20 mouse cellular contexts compared by ENCODE assay signal in genomic region chr12:67618252-67618651, GRCm38 (mm10).
DNase-seq lines count a peak whose midpoint lies in the region; ATAC-seq lines count a peak whose summit lies in the region.
"Had no signal": no experiment of that assay in that cellular context is flagged by ENCODE, and none has a peak within 500 bp of the region (broad histone marks: within the 10 kb centered on the region; RNA-seq: fewer than 3 reads in every experiment).

No protein-coding gene starts in this region.

- H3K4me1 ChIP-seq in neural tube, embryonic 11.5 days (ENCODE audit: control insufficient read depth, insufficient read depth, low read length): no peaks in the 10 kb centered on the region
- no peaks in the 10 kb centered on the region for H3K4me1 ChIP-seq in neural tube, embryonic 15.5 days
- no peaks in the 10 kb centered on the region for H3K4me1 ChIP-seq in hindbrain, embryonic 14.5 days (replicated peaks; ENCODE audit: control insufficient read depth, insufficient read depth, low read length)
- H3K4me1 ChIP-seq: heart, embryonic 15.5 days; limb, embryonic 12.5 days; liver, embryonic 15.5 days; stomach, embryonic 15.5 days had no signal

- no peaks in the 10 kb centered on the region for H3K36me3 ChIP-seq in neural tube, embryonic 11.5 days (ENCODE audit: control insufficient read depth, insufficient read depth, low read length)
- no peaks in the 10 kb centered on the region for H3K36me3 ChIP-seq in neural tube, embryonic 15.5 days
- H3K36me3 ChIP-seq in hindbrain, embryonic 14.5 days (replicated peaks; ENCODE audit: control insufficient read depth, insufficient read depth): no peaks in the 10 kb centered on the region
- H3K36me3 ChIP-seq: heart, embryonic 15.5 days; limb, embryonic 12.5 days; liver, embryonic 15.5 days; stomach, embryonic 15.5 days had no signal

- WGBS in neural tube, embryonic 11.5 days: 88% methylated on average over 6 of the region's 6 CpGs
- WGBS in neural tube, embryonic 15.5 days: 57% methylated on average over 6 of the region's 6 CpGs
- 56% methylated on average over 6 of the region's 6 CpGs for WGBS in hindbrain, embryonic 14.5 days

- no peaks in the 10 kb centered on the region for H3K27me3 ChIP-seq in neural tube, embryonic 11.5 days (ENCODE audit: control insufficient read depth, insufficient read depth, low read length)
- H3K27me3 ChIP-seq in neural tube, embryonic 15.5 days (replicated peaks): no peaks in the 10 kb centered on the region
- no peaks in the 10 kb centered on the region for H3K27me3 ChIP-seq in hindbrain, embryonic 14.5 days (ENCODE audit: control insufficient read depth, insufficient read depth, low read length)
- H3K27me3 ChIP-seq: heart, embryonic 15.5 days; limb, embryonic 12.5 days; liver, embryonic 15.5 days; Patski; stomach, embryonic 15.5 days had no signal

- H3K9me3 ChIP-seq in neural tube, embryonic 11.5 days (ENCODE audit: control insufficient read depth, low read length): no peaks in the 10 kb centered on the region
- H3K9me3 ChIP-seq in neural tube, embryonic 15.5 days (replicated peaks): no peaks in the 10 kb centered on the region
- H3K9me3 ChIP-seq in hindbrain, embryonic 14.5 days (ENCODE audit: control insufficient read depth, low read length): no peaks in the 10 kb centered on the region
- H3K9me3 ChIP-seq: heart, embryonic 15.5 days; limb, embryonic 12.5 days; liver, embryonic 15.5 days; stomach, embryonic 15.5 days had no signal

- DNase-seq in cerebellum, postnatal 14 days: peak; percentile 29 to 34
- no peak for DNase-seq in cerebellum, adult 9-11 months
- DNase-seq in neural tube, embryonic 11.5 days (ENCODE audit: low spot score): no peak
- DNase-seq in hindbrain, embryonic 14.5 days (ENCODE audit: low spot score): peak; percentile 37
- DNase-seq in urinary bladder, postnatal 25 days (ENCODE audit: low spot score): no peak
- no peak for DNase-seq in left cerebral cortex, postnatal 4 days
- DNase-seq: adrenal gland, postnatal 36 days; kidney, adult 8-10 months; kidney, postnatal 4 days; layer of hippocampus, postnatal 36 days; lung, postnatal 14 days had no signal

- no peak overlapping the region for H3K4me2 ChIP-seq in neural tube, embryonic 11.5 days (ENCODE audit: low read depth)
- no peak overlapping the region for H3K4me2 ChIP-seq in neural tube, embryonic 15.5 days
- H3K4me2 ChIP-seq in hindbrain, embryonic 14.5 days (replicated peaks): no peak overlapping the region
- H3K4me2 ChIP-seq: heart, embryonic 15.5 days; limb, embryonic 12.5 days; liver, embryonic 15.5 days; stomach, embryonic 15.5 days had no signal

- H3K9ac ChIP-seq in neural tube, embryonic 11.5 days (ENCODE audit: low read length): no peak overlapping the region
- no peak overlapping the region for H3K9ac ChIP-seq in neural tube, embryonic 15.5 days (replicated peaks)
- H3K9ac ChIP-seq in hindbrain, embryonic 14.5 days: no peak overlapping the region
- H3K9ac ChIP-seq: heart, embryonic 15.5 days; limb, embryonic 12.5 days; liver, embryonic 15.5 days; stomach, embryonic 15.5 days had no signal

- intact Hi-C loops in left cerebral cortex, postnatal 4 days (cut with DNase I): no loop called here

- no peak overlapping the region for H3K4me3 ChIP-seq in neural tube, embryonic 11.5 days (ENCODE audit: low read depth, low read length)
- H3K4me3 ChIP-seq in neural tube, embryonic 15.5 days (replicated peaks): no peak overlapping the region
- H3K4me3 ChIP-seq in hindbrain, embryonic 14.5 days (replicated peaks; ENCODE audit: low read length): no peak overlapping the region
- H3K4me3 ChIP-seq: erythroblast, embryonic 14.5 days; heart, embryonic 15.5 days; limb, embryonic 12.5 days; liver, embryonic 15.5 days; myocyte; stomach, embryonic 15.5 days had no signal

- no peak overlapping the region for H3K27ac ChIP-seq in neural tube, embryonic 11.5 days (ENCODE audit: low read depth, low read length)
- H3K27ac ChIP-seq in neural tube, embryonic 15.5 days (replicated peaks): no peak overlapping the region
- no peak overlapping the region for H3K27ac ChIP-seq in hindbrain, embryonic 14.5 days
- H3K27ac ChIP-seq: heart, embryonic 15.5 days; limb, embryonic 12.5 days; liver, embryonic 15.5 days; stomach, embryonic 15.5 days had no signal

- peak; percentile 52; the same call in 1 of the 2 replicates for ATAC-seq in neural tube, embryonic 11.5 days (ENCODE audit: insufficient read depth, low FRiP score, low TSS enrichment)
- ATAC-seq in neural tube, embryonic 15.5 days (ENCODE audit: low FRiP score): no peak
- ATAC-seq in hindbrain, embryonic 14.5 days (ENCODE audit: low FRiP score): peak; percentile 59; the same call in 1 of the 2 replicates
- ATAC-seq in erythroblast, adult 5-6 weeks (replicated peaks; ENCODE audit: low FRiP score, poor library complexity, severe bottlenecking): no peak
- ATAC-seq: Patski had no signal

Comparison
In these comparisons a context has a peak if more than half of its experiments do, and no peak if none do; other contexts are left out.
1. DNase-seq: peak in cerebellum, postnatal 14 days (2 of 2) and hindbrain, embryonic 14.5 days (single experiment); none in cerebellum, adult 9-11 months (single experiment), neural tube, embryonic 11.5 days (single experiment), urinary bladder, postnatal 25 days (single experiment) and left cerebral cortex, postnatal 4 days (single experiment).
2. ATAC-seq: peak in neural tube, embryonic 11.5 days (single experiment) and hindbrain, embryonic 14.5 days (single experiment); none in neural tube, embryonic 15.5 days (single experiment) and erythroblast, adult 5-6 weeks (single experiment).